Mouse (Mus musculus): ENCODE measurements around the gene Gm26920.

Gm26920 gene

GRCm38 (mm10) chr7:30053591-30053990 lies 36.6 kb downstream of the Gm26920 start:
- DNase-seq (ENCODE audit: low spot score): no peak

GRCm38 (mm10) chr7:30050882-30051548 lies 39.2 kb downstream of the Gm26920 start, which contains the start of gene Zfp14:
TSS of gene Zfp14 (minus strand) at chr7:30051380.
- DNase-seq (ENCODE audit: low spot score): peak; percentile 88

- no peak for DNase-seq (ENCODE audit: low spot score)
These were observed 42.1 kb downstream of the Gm26920 start for GRCm38 (mm10) chr7:30048126-30048525.

GRCm38 (mm10) chr7:30044354-30044753 lies 45.9 kb downstream of the Gm26920 start:
- no peak for DNase-seq (ENCODE audit: low spot score)

- no peak for DNase-seq (ENCODE audit: low spot score)
These were observed 55.9 kb downstream of the Gm26920 start for GRCm38 (mm10) chr7:30034331-30034730.

- DNase-seq (ENCODE audit: low spot score): no peak
These were observed 58.8 kb downstream of the Gm26920 start for GRCm38 (mm10) chr7:30031379-30031778.

GRCm38 (mm10) chr7:30030677-30031076 lies 59.5 kb downstream of the Gm26920 start:
- DNase-seq (ENCODE audit: low spot score): peak; percentile 50

- DNase-seq (ENCODE audit: low spot score): no peak
These were observed 61.6 kb downstream of the Gm26920 start for GRCm38 (mm10) chr7:30028572-30028971.

GRCm38 (mm10) chr7:30027331-30027730 lies 62.9 kb downstream of the Gm26920 start:
- no peak for DNase-seq (ENCODE audit: low spot score)

DNA sequence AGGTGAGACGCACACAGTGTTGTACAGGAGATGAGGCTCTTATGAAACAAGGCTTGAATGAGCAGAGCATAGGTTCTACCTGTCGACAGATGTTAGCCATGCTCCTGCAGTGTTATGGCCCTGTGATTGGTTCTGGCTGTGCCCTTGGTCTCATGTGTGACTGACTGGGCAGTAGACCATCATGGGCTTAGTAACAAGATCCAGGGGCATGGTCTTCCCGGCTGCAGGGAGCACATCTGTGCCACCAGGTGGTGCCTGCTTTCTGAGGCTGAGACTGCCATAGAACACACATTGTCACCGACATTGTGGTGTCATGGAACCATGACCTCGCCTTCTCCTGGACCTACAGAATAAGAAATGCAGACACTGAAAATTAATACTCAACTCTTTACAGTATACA lies 64.9 kb downstream of the Gm26920 start:
- DNase-seq (ENCODE audit: low spot score): no peak

DNA sequence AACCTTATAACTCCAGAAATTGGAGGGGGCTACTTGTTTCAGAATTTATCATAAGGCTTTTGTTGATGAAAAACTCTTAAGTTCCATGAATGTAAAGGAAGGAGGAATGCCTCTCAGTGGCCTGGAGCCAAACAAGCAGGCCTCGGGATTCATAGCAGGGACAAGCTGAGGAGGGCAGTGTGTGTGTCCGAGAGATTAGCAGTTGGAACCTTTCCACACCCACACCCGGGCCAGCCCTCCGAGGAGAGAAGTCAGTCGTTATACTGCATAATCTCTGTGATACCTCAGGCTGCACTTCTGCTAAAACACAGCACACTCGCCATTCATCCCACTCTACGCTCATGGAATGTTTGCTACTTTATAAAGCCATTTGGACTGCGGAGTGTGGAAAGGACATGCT lies 66.4 kb downstream of the Gm26920 start:
- no peak for DNase-seq (ENCODE audit: low spot score)

DNA sequence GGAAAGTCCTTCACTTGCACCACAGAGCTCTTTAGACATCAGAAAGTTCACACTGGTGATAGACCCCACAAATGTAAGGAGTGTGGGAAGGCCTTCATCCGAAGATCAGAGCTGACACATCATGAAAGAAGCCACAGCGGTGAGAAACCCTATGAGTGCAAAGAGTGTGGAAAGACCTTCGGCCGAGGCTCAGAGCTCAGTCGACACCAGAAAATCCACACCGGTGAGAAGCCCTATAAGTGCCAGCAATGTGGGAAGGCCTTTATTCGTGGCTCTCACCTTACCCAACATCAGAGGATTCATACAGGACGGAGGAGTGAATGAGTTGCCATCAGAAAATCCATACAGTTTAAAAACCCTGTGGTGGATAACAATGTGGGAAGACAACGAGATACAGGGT lies 66.9 kb downstream of the Gm26920 start:
- DNase-seq (ENCODE audit: low spot score): no peak

- DNase-seq (ENCODE audit: low spot score): no peak
These were observed 70.7 kb downstream of the Gm26920 start for GRCm38 (mm10) chr7:30019543-30019942.

GRCm38 (mm10) chr7:30017226-30017625 lies 73.0 kb downstream of the Gm26920 start:
- DNase-seq (ENCODE audit: low spot score): no peak

GRCm38 (mm10) chr7:30012956-30013363 lies 77.2 kb downstream of the Gm26920 start:
- DNase-seq (ENCODE audit: low spot score): no peak

GRCm38 (mm10) chr7:30010551-30011195 lies 79.5 kb downstream of the Gm26920 start:
- DNase-seq (ENCODE audit: low spot score): no peak

- DNase-seq (ENCODE audit: low spot score): no peak
These were observed 80.7 kb downstream of the Gm26920 start for GRCm38 (mm10) chr7:30009321-30010085.

DNA sequence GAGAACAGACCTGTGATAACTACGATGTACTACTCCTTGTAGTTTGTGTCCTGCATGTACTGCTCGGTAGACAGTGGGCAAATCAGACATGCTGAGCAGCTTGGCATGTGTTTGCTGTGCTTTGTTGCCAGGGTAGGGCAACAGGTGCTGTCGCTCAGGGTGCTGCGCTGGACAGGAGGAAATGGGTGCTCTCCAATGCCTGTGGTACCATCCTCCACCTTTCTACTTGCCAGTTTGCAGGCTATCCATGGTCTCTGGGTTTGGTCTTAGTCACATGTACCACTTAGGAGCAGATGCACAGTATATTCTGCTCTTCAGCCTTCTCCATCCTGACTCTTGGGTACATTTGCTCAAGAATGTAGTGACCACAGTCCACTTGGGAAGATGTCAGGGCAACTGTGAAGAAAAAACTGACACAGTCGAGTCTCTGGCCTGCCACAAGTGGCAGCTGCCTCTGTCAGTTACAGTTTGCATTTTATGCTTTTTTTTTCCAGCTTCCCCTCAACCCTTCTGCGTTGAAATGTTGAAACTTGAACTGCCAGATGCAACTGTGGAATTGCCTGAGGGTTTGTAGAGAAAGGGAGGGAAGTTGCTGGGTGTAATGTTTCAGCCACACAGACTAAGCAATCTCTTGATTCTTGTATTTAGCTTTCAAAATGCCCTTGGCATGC lies 82.1 kb downstream of the Gm26920 start:
- no peak for DNase-seq (ENCODE audit: low spot score)

- no peak for DNase-seq (ENCODE audit: low spot score)
These were observed 82.6 kb downstream of the Gm26920 start for GRCm38 (mm10) chr7:30007601-30008000.
